Mouse (Mus musculus): ENCODE data around the gene Ldlr. TPM values are rescaled to one million over a fixed set of nuclear protein-coding genes. Genes with fewer than 3 reads are reported as not detected.
"Not testable (repeated sequence)": the region's sequence is repeated elsewhere in the genome, so short reads cannot be mapped to it uniquely, and the experiment has no call there.

Ldlr gene
- total RNA-seq, 2 experiments from 2014 or later: 9.0 to 13.1 TPM

GRCm38 (mm10) chr9:21754003-21754402 lies 30.7 kb downstream of the Ldlr start:
- no peak for ATAC-seq (replicated peaks; ENCODE audit: poor library complexity, severe bottlenecking)

DNA sequence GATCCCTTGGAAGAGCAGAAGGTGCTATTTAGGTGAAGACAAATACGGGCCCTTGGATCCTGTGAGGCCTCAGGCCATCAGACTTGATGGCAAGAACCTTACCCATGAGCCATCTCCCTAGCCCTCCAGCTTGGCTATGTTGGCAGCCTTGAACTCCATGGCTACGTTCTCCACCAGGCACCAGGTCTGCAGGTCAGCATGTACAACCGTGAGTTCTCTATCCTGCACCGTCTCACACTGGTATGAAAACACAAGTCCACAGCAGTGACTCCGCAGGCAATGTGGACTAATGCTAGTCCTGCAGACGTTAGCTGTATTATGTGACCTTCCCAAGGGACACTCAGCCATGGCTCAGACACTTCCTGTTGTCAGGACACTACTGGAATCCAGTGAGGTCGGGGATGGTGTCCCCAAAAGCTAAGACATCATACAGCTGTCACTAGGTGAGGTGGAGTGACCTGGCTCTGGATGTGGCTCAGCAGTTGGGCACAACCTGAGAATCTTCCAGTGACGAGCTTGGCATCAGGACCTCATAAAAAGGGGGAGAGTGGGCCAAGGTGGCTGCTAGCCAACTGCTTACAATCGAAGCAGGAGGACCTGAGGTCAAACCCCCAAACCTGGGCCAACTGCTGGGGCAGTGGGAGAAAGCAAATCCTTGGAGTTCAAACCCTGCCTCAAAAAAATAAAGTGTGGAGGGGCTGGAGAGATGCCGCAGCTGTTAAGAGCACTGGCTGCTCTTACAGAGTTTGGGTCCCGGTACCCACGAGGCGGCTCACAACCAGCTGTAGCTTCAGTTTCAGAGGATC lies 31.4 kb downstream of the Ldlr start:
- no peak for ATAC-seq (replicated peaks; ENCODE audit: poor library complexity, severe bottlenecking)

DNA sequence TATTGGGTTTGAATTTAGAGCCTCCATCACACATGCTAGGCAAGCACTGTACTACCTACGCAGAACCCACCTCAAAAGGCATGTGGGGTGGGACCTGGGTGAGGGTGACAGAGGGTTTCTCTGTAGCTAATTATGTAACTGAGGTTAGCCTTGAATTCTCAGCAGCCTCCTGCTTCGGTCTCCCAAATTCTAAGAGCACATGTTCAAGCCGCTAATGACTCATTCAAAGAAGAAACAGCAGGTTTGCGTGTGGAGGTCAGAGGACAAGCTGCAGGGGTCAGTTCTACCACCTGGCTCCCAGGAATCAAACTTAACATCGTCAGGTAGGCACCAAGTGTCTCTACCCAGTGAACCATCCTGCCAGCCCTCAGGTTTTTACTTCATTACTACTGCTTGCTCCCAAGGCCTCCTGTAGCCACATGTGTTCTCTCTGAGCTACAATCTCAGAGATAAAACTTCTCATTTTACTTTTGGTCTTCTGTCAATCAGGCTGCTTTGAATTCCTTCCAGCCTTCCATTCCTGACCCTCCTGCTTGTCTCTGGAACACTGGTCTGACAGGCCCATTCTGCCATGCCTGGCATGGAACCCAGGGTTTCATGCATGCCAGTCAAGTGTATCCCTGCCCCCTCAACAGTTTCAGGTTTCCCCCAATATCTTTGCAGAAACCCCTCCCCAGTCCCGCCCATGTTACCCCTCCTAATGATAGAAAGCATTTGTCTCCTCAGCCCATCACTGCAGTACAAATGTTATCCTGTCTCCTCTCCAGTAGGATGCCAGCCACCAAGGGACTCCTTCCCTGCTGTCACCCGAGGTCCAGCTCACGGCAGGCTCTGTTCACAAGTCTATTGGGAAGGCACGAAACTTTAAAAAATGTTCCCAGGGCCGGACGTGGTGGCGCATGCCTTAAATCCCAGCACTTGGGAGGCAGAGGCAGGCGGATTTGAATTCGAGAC lies 35.6 kb downstream of the Ldlr start:
- ATAC-seq (replicated peaks; ENCODE audit: poor library complexity, severe bottlenecking): no peak

DNA sequence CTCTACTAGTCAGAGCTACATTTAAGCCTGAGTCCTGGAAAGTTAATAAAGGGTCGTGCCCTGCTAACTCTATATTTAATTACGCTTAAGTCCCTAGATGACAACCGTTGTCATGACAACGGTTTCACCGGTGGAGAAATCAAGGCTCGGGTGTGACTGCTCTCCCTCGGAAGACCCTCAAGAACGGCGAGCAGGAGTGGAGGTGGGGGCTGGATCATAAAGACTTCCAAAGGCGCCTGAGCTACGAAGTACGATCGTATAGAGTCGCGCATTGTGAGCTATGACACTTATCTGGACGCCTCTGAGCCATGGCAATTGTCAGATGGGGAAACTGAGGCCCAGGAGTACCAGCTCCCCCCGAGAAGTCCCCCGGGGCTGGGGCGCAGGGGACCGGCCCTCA lies 36.4 kb downstream of the Ldlr start:
- no peak for ATAC-seq (replicated peaks; ENCODE audit: poor library complexity, severe bottlenecking)

DNA sequence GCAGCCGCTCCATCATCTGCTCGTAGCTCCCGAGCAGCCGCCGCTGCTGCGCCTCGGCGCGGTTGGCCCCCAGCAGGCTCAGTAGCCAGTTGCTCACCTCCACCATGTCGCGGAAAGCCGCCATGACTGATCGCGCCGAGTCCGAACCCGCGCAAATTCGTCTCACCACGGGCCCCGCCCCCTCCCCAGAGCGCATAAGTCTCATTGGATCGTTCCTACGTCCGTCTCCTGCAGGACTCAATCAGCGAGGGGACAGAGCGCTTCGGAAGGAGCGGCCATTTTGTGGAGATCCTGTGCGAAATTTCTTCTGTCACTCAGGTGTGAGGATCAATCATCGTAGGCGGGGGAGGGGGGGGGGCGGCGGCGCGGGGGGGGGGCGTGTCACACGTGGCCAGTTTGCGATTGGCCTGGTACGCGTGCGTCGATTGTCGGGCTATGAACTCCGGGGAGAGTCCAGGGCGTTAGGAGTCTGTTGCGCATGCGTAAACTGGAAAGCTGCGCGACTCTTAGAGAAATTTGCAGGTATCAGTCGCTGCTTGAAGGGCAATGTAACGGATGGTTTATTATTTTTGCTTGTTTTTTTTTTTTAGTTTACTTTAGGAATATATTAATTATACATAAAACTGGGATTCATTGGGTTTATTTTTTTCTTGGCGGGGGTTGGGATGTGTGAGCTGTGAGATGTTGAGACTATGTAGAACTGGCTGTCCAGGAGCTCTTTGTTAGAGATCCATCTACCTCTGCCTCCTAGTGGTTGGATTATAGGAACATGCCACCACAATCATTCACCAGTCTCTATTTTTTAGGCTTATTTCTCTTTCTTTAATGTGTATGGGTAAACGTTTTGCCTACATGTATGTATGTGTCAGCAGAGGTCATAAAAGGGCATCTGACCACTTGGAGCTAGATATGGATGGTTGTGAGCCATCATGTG lies 37.1 kb downstream of the Ldlr start, which contains the start of gene Spc24:
Gene Spc24, minus strand, starts transcription at position 149 of the 934 bp plus-strand sequence.
- ATAC-seq (replicated peaks; ENCODE audit: poor library complexity, severe bottlenecking): peak; percentile 93

DNA sequence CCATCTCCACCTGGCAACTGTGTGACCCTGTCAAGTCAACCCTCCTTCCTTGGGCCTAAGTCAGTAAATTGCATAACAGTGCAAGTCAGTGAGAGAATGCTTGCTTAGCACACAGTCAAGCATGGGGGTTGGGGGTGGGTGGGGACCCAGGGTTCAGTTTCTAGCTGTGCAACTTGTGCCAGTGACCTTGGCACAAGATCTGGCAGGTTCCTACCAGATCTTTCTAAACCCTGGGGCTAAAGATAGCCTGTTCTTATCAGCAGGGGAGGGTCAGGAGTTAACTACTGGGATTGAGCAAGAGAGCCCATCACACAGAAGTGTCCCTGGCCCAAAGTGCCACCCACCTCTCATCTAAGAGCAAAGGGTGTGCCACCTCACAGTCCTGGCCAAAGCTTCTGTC lies 38.9 kb downstream of the Ldlr start:
- no peak; the same call in 1 of the 2 replicates for ATAC-seq (replicated peaks; ENCODE audit: poor library complexity, severe bottlenecking)

GRCm38 (mm10) chr9:21764084-21764999 lies 41.1 kb downstream of the Ldlr start:
- peak; percentile 41 for ATAC-seq (replicated peaks; ENCODE audit: poor library complexity, severe bottlenecking)

- ATAC-seq (replicated peaks; ENCODE audit: poor library complexity, severe bottlenecking): no peak
Measured at GRCm38 (mm10) chr9:21767896-21768295, 44.6 kb downstream of the Ldlr start.

GRCm38 (mm10) chr9:21768511-21769411 lies 45.5 kb downstream of the Ldlr start:
- ATAC-seq (replicated peaks; ENCODE audit: poor library complexity, severe bottlenecking): no peak

- no peak for ATAC-seq (replicated peaks; ENCODE audit: poor library complexity, severe bottlenecking)
Measured at GRCm38 (mm10) chr9:21769558-21770183, 46.4 kb downstream of the Ldlr start.

GRCm38 (mm10) chr9:21773396-21773795 lies 50.1 kb downstream of the Ldlr start:
- not testable (repeated sequence) for ATAC-seq (replicated peaks; ENCODE audit: poor library complexity, severe bottlenecking)

GRCm38 (mm10) chr9:21774353-21774752 lies 51.1 kb downstream of the Ldlr start:
- no peak for ATAC-seq (replicated peaks; ENCODE audit: poor library complexity, severe bottlenecking)

DNA sequence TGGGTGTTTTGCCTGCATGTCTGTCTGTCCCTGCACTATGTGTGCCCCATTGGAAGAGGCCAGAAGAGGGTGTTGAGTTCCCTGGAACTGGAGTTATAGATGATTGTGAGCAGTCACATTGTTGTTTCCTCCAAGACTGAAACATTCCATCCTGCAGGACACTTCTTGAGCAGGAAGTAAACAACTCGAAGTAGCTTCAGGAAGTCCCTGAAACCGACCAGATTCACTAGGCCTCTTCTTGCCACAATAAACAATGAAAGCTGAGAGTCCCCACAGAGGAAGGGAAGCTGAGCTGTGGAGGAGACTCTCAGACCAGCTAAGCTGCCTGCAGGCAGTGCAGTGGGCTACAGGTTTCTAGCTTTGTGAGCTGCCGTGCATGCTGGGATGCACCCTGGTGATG lies 54.4 kb downstream of the Ldlr start:
- ATAC-seq (replicated peaks; ENCODE audit: poor library complexity, severe bottlenecking): no peak

GRCm38 (mm10) chr9:21781657-21782468 lies 58.6 kb downstream of the Ldlr start:
- ATAC-seq (replicated peaks; ENCODE audit: poor library complexity, severe bottlenecking): no peak

DNA sequence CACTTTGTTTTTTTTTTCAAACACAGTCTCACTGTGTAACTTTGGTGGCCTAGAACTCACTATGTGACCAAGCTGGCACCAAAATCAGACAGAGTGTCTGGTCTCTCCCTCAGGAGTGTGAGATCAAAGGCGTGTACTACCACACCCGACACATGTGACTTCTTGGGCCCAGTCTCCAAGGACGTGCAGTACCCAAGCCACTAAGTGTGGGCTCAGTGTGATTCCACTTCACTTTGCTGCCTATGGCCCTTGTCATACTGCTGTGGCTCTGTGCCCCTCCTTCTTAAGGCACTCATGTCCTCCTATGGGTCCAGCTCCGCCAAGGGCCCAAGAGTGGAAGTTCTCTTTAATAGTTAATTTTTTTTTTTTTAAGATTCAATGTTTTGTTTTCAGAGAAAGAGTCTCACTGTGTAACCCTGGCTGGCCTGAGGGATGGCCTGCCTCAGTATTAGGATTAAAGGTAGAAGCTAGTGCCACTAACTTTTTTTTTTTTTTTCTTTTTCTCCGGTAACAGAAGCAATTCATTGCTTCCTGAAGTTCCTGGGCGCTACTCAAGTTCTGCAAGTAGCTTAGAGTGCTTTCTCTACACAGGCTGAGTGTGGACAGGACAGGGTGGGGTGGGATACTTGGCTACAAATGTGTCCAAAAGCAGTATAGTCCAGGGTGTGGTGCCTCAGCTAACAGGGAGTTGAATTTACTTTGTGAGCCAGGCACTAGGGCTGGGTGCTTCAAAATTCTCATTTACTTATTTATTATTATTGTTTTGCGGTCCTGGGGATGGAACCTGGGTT lies 61.4 kb downstream of the Ldlr start:
- ATAC-seq (replicated peaks; ENCODE audit: poor library complexity, severe bottlenecking): no peak

DNA sequence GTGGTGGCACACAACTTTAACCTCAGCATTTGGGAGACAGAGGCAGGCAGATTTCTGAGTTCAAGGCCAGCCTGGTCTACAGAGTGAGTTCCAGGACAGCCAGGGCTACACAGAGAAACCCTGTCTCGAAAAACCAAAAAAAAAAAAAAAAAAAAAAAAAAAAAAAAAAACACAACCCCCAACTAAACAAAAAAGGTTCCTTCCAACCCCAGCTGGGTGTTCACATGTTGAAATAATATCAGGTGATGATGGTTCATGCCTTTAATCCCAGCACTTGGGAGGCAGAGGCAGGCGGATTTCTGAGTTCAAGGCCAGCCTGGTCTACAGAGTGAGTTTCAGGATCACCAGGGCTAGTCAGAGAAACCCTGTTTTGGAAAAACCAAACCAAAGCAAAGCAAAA lies 63.0 kb downstream of the Ldlr start:
- not testable (repeated sequence) for ATAC-seq (replicated peaks; ENCODE audit: poor library complexity, severe bottlenecking)
